8 mouse cellular contexts compared by ENCODE assay signal in genomic region chr7:112158942-112159341, GRCm38 (mm10). TPM values are rescaled to one million over a fixed set of nuclear protein-coding genes. Genes with fewer than 3 reads are reported as not detected.
DNase-seq lines count a peak whose midpoint lies in the region; ATAC-seq and TF ChIP-seq lines count a peak whose summit lies in the region.

Dkk3 (minus strand) TSS chr7:112159057.

- no peaks in the 10 kb centered on the region for H3K9me3 ChIP-seq in heart, embryonic 11.5 days (replicated peaks; ENCODE audit: control insufficient read depth, low read length)
- no peaks in the 10 kb centered on the region for H3K9me3 ChIP-seq in liver, embryonic 16.5 days (replicated peaks; ENCODE audit: control insufficient read depth, low read length)

- peak within 1 kb of the TSS; percentile 72 for H3K4me2 ChIP-seq in heart, embryonic 11.5 days
- H3K4me2 ChIP-seq in liver, embryonic 16.5 days (ENCODE audit: low read depth, low read length), result peak within 1 kb of the TSS; percentile 49

- H3K4me1 ChIP-seq in heart, embryonic 11.5 days (ENCODE audit: control insufficient read depth, insufficient read depth, low read length), result peaks cover 30% of the 10 kb centered on the region
- H3K4me1 ChIP-seq in liver, embryonic 16.5 days (ENCODE audit: control insufficient read depth, low read depth, low read length), result no peaks in the 10 kb centered on the region; the same call in 1 of the 2 replicates

- whole genome bisulfite sequencing in heart, embryonic 11.5 days (ENCODE audit: insufficient replicate concordance), result 1% methylated on average over 21 of the region's 21 CpGs
- WGBS in liver, embryonic 16.5 days (ENCODE audit: insufficient replicate concordance), result 6% methylated on average over 21 of the region's 21 CpGs

- peak; percentile 42 for DNase-seq in layer of hippocampus, adult 11-12 months (ENCODE audit: low spot score)
- no peak for DNase-seq in layer of hippocampus, adult 9-10 months (ENCODE audit: low spot score)
- DNase-seq in brain, embryonic 14.5 days (ENCODE audit: low read depth), result peak; percentile 70
- DNase-seq in kidney, postnatal 14 days, result peak; percentile 73
- DNase-seq in right cerebral cortex, postnatal 25 days, result peak; percentile 65
- no peak for DNase-seq in urinary bladder, postnatal 25 days (ENCODE audit: low spot score)

- H3K9ac ChIP-seq in heart, embryonic 11.5 days (ENCODE audit: low read depth, low read length), result peak within 1 kb of the TSS; percentile 78
- H3K9ac ChIP-seq in liver, embryonic 16.5 days (ENCODE audit: low read depth, low read length), result no peak within 1 kb of the TSS

- H3K4me3 ChIP-seq in heart, embryonic 11.5 days (ENCODE audit: low read depth, low read length), result peak within 1 kb of the TSS; percentile 64
- peak within 1 kb of the TSS; percentile 46 for H3K4me3 ChIP-seq in liver, embryonic 16.5 days (ENCODE audit: low read depth, low read length)

- no peak for TF ChIP-seq CTCF in brain, embryonic 14.5 days (IDR thresholded peaks at IDR 0.05; ENCODE audit: borderline replicate concordance, extremely low read depth, insufficient read depth, insufficient read length)

- no peaks in the 10 kb centered on the region for H3K36me3 ChIP-seq in heart, embryonic 11.5 days (ENCODE audit: control insufficient read depth, insufficient read depth, low read length)
- no peaks in the 10 kb centered on the region for H3K36me3 ChIP-seq in liver, embryonic 16.5 days (ENCODE audit: control insufficient read depth, insufficient read depth)

- H3K27ac ChIP-seq in heart, embryonic 11.5 days (ENCODE audit: low read depth, low read length), result peak within 1 kb of the TSS; percentile 63
- H3K27ac ChIP-seq in liver, embryonic 16.5 days (ENCODE audit: low read length), result no peak within 1 kb of the TSS

- TF ChIP-seq POLR2A in brain, embryonic 14.5 days (IDR thresholded peaks at IDR 0.05; ENCODE audit: borderline replicate concordance, extremely low read depth, insufficient read depth, insufficient read length, poor library complexity, severe bottlenecking), result no peak

- no peaks in the 10 kb centered on the region for H3K27me3 ChIP-seq in heart, embryonic 11.5 days (ENCODE audit: control insufficient read depth, insufficient read depth, low read length)
- H3K27me3 ChIP-seq in liver, embryonic 16.5 days (ENCODE audit: control insufficient read depth, insufficient read depth, low read depth, low read length), result peaks cover 15% of the 10 kb centered on the region

- ATAC-seq in heart, embryonic 11.5 days (replicated peaks; ENCODE audit: insufficient number of reproducible peaks, low FRiP score, low TSS enrichment), result no peak
- no peak for ATAC-seq in liver, embryonic 16.5 days (ENCODE audit: low read depth)

RNA-seq across cellular contexts. Expression of gene Dkk3, which starts in this region (rescaled TPM):
- polyA plus RNA-seq in brain, embryonic 14.5 days (2012; rRNA removed), result 10.7 and 16.5 TPM in 2 replicates
- polyA plus RNA-seq in heart, embryonic 11.5 days (2014; fragmentation: Nextera tagmentation; extraction: Ambion mirVana), result 72.4 and 97.5 TPM in 2 replicates
- 1.9 TPM in 2 replicates for polyA plus RNA-seq in liver, embryonic 16.5 days (2015; fragmentation: Nextera tagmentation; extraction: Ambion mirVana)

Comparison
In these comparisons a context has a peak if more than half of its experiments do, and no peak if none do; other contexts are left out.
1. DNase-seq: peak in layer of hippocampus, adult 11-12 months (single experiment), brain, embryonic 14.5 days (single experiment), kidney, postnatal 14 days (single experiment) and right cerebral cortex, postnatal 25 days (single experiment); none in layer of hippocampus, adult 9-10 months (single experiment) and urinary bladder, postnatal 25 days (single experiment).